Mouse (Mus musculus) neural tube, embryonic 12.5 days (tissue): Measurements from ENCODE around the gene Mrm2. TPM values are rescaled to one million over a fixed set of nuclear protein-coding genes. Genes with fewer than 3 reads are reported as not detected.

ENCODE experiments used
- ATAC-seq: fragments of 200-750 bp; cut with Nextera tagmentation; 2 replicates; pipeline ENCODE4 v1.8.0; 2017; ENCODE audit warnings: low read depth, mild to moderate bottlenecking, moderate TSS enrichment, moderate library complexity; ENCODE audit not compliant: low FRiP score
- H3K27ac ChIP-seq: fragments of 300-500 bp; sonication (generic); 2 replicates; pipeline ENCODE4 v1.5.1; 2016
- H3K27me3 ChIP-seq: fragments of 300-500 bp; sonication (generic); replicated peaks from 2 replicates; pipeline ENCODE4 v1.6.1; 2016; ENCODE audit warnings: mild to moderate bottlenecking
- H3K36me3 ChIP-seq: fragments of 300-500 bp; sonication (generic); 2 replicates; pipeline ENCODE4 v1.6.1; 2016; ENCODE audit warnings: mild to moderate bottlenecking
- H3K4me1 ChIP-seq: fragments of 300-500 bp; sonication (generic); 2 replicates; pipeline ENCODE4 v1.6.1; 2016
- H3K4me2 ChIP-seq: fragments of 300-500 bp; sonication (generic); replicated peaks from 2 replicates; pipeline ENCODE4 v1.6.1; 2016; ENCODE audit warnings: mild to moderate bottlenecking
- H3K4me3 ChIP-seq: fragments of 300-500 bp; sonication (generic); 2 replicates; pipeline ENCODE4 v1.5.1; 2016
- H3K9ac ChIP-seq: fragments of 300-500 bp; sonication (generic); 2 replicates; pipeline ENCODE4 v1.6.1; 2016; ENCODE audit warnings: mild to moderate bottlenecking
- H3K9me3 ChIP-seq: fragments of 300-500 bp; sonication (generic); 2 replicates; pipeline ENCODE4 v1.6.1; 2016; ENCODE audit warnings: mild to moderate bottlenecking
- WGBS: fragments of 180-500 bp; shearing (Covaris S2); methylation state at CpG from one replicate; pipeline ENCODE4 v1.1.7; 2016; 5-methylcytosine and 5-hydroxymethylcytosine counted together
- polyA plus RNA-seq: library from polyadenylated mRNA; unstranded; fragments of >200 nt; fragmentation: Nextera tagmentation; extraction: Ambion mirVana; gene quantifications from 2 replicates; pipeline ENCODE4 v1.2.1, GENCODE M21; 2016

The Mrm2 gene
- polyA plus RNA-seq = 18.1 and 18.6 TPM in 2 replicates

DNA sequence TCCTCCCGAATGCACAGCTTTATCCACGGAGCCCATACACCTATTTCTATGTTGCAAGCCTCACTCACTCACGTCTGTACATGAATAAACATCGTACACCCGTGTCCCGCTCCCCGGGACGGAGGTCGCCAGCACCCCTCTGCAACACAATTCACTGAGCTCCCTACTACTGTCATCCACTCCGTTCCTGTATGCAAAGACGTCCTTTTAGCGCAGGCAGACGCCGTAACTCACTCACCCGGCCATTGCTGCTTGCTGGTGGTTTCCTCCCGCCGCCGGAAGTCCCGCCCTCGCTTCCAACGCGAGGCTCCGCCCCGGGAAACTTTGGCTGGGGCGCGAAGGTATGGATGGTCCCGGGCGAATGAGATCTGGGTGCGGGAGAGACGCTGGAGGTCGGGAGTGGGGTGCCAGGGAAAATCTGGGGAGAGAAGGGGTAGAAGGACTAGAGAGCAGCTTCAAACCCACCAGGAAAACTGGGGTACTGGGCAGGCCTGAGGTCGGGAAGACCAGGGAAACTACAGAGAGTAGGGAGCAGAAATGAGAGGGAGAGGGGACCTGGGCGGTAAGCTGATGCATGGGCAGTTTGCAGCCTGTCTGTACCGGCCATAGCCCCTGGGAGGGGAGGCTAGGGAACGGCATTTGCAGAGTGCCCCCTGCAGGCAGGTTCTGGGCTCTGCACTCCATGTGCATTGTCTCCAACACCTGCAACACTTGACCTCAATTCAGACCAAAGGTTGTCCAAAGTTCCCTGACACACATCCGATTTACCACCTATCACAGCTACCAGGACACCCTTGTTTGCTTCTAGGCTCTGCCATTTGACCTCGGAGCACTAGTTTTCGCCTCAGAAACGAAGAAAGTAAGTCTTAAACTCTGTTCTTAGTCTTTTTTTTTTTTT lies at the start of gene Mrm2:
Mrm2 (minus strand) TSS at position 284 of the 898 bp plus-strand sequence.
- Histone ChIP-seq H3K27ac (peak within 1 kb of the TSS; percentile 54; the same call in 1 of the 2 replicates), H3K9me3 (no peaks in the 10 kb centered on the region), H3K9ac (peak within 1 kb of the TSS; percentile 79), H3K4me1 (peaks cover 12% of the 10 kb centered on the region), H3K36me3 (peaks cover 23% of the 10 kb centered on the region), H3K4me2 (peak within 1 kb of the TSS; percentile 85), H3K27me3 (no peaks in the 10 kb centered on the region), H3K4me3 (peak within 1 kb of the TSS; percentile 64)
- under 1% methylated on average over 39 of the region's 39 CpGs for WGBS
- peak; percentile 78 for ATAC-seq

DNA sequence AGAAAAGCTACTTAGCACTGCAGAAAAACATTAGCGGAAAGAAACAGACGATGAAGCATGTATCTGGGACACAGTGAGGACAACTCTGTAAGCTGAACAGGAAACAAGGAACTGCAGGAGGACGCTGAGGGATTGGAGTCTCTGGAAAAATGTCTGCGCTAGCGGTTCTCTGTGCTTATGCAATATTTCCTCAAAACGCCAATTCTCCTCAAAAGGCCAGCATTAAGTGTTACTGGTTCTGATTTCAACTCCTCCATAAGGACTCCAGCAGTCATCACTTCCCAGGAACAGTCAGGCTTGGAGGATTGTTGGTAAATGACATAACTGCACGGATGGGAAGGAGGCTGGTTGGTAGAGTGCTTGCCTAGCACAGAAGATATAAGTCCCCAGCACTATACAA lies 49.5 kb upstream of the Mrm2 start:
- no peak overlapping the region for H3K4me3 ChIP-seq
- H3K9me3 ChIP-seq = no peaks in the 10 kb centered on the region
- 0 out of 2 replicates have a peak, but pooled peaks cover 4% of the 10 kb centered on the region for H3K4me1 ChIP-seq
- no peaks in the 10 kb centered on the region for H3K27me3 ChIP-seq
- WGBS = 91% methylated on average over 7 of the region's 7 CpGs
- no peak overlapping the region for H3K4me2 ChIP-seq
- H3K9ac ChIP-seq = no peak overlapping the region
- no peak for ATAC-seq
- H3K36me3 ChIP-seq = no peaks in the 10 kb centered on the region
- no peak overlapping the region for H3K27ac ChIP-seq

DNA sequence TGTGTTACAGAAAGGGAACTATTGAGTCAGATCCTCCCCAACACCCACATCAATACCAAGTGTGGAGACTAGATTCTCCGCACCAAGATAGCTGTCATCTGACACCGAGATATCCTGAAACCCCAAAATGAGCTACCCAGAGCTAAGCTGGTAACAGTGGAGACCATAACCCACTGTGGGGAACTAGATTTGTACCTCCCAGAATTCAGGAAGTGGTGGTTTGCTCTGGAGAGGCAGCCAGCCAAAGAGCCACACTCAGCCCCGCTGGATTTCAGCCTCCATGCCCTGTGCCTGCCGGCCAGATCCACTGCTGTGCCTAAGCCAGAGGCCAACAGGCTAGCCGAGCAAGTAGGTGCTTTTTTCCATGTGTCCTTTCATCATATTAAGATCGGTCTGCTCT lies 47.6 kb upstream of the Mrm2 start:
- no peak overlapping the region for H3K9ac ChIP-seq
- H3K27ac ChIP-seq = no peak overlapping the region
- no peaks in the 10 kb centered on the region for H3K9me3 ChIP-seq
- WGBS = 81% methylated on average over 6 of the region's 6 CpGs
- H3K27me3 ChIP-seq = no peaks in the 10 kb centered on the region
- no peaks in the 10 kb centered on the region for H3K36me3 ChIP-seq
- no peak overlapping the region for H3K4me2 ChIP-seq
- no peak overlapping the region for H3K4me3 ChIP-seq
- ATAC-seq = no peak
- H3K4me1 ChIP-seq = peaks cover 4% of the 10 kb centered on the region; the same call in 1 of the 2 replicates

DNA sequence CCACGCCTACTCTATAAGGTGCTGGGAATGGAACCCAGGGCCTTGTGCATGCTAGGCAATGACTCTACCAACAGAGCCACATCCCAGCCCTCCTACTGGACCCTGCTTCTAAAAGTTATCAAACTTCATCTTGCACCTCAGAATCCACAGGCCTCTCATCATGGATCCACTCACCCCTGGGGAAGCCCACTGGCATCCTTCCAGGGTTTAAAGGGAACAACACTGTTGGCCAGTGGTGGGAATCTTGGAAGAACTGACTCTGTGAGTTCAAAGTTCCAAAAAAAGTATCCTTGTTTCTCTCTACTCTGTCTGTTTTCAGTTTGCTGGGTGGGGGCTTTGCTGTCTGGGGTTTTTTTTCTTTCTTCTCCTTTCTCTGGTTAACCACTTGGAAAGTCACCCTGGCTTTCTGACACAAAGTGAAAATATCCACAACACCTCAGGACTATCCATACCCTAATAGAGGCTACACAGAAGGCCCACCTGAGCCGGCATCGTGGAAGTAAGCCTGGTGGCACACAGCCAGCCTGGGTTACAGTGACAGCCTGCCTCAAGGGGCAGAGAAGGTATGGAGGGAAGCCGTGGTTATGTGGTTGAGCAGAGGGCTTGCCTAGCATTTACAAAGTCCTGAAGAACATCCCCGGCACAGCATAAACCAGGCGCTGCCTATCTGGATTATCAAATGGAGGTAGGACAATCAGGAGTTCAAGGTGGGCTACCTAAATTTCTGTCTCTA lies 46.6 kb upstream of the Mrm2 start:
- Histone ChIP-seq H3K27ac (no peak overlapping the region), H3K27me3 (no peaks in the 10 kb centered on the region), H3K9ac (no peak overlapping the region), H3K9me3 (no peaks in the 10 kb centered on the region), H3K36me3 (no peaks in the 10 kb centered on the region), H3K4me1 (peaks cover 3% of the 10 kb centered on the region; the same call in 1 of the 2 replicates), H3K4me3 (no peak overlapping the region), H3K4me2 (no peak overlapping the region)
- ATAC-seq = no peak
- 94% methylated on average over 6 of the region's 6 CpGs for WGBS

DNA sequence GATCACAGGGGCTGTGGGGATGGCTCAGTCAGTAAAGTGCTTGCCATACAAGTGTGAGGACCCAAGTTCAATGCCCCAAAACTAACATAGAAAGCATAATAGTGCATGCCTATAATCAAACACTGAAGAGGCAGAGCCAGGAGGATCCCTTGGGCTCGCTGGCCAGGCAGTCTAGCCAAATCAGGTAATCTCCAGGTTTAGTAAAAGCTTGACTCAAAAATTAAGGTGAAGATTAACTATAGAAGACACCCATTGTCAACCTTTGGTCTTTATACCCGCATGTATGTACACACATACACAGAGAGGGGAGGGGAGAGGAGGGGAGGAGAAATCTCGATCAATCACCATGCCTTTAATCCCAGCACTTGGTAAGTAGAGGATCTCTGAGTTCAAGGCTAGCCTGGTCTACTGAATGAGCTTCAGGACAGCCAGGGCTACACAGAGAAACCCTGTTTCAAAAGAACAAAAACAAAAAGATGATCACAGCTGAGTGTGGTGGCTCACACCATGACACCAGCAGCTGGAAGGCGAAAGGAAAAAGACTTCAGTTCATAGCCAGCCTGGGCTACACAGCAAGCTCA lies 43.6 kb upstream of the Mrm2 start:
- no peak for ATAC-seq
- no peaks in the 10 kb centered on the region for H3K36me3 ChIP-seq
- WGBS = 88% methylated on average over 4 of the region's 4 CpGs

DNA sequence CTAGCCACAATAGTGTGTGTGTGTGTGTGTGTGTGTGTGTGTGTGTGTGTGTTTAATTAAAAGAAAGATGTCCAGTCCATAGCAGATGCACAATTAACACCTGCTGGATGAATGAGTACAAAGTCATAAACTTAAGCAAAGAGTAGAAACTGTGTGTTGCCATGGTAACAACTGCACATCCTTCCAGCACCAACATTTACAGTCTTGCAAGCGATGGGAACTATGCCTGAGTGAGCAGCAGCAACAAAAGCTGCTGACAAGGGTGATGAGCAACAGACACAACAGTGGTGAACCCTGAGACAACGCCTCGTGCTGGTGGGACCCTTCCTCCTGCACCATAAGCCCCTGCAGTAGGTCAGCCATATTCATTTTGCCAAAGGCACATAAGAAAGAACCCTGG lies 42.5 kb upstream of the Mrm2 start:
- no peak for ATAC-seq
- Histone ChIP-seq H3K36me3 (no peaks in the 10 kb centered on the region), H3K4me2 (no peak overlapping the region), H3K9me3 (no peaks in the 10 kb centered on the region), H3K27ac (no peak overlapping the region), H3K4me1 (peaks cover 3% of the 10 kb centered on the region; the same call in 1 of the 2 replicates), H3K9ac (no peak overlapping the region), H3K4me3 (no peak overlapping the region), H3K27me3 (no peaks in the 10 kb centered on the region)
- 21% methylated on average over 3 of the region's 3 CpGs for WGBS

More for the DNA sequence above, 43.6 kb upstream of the Mrm2 start:
- Histone ChIP-seq H3K9me3 (no peaks in the 10 kb centered on the region), H3K4me2 (no peak overlapping the region), H3K4me1 (peaks cover 3% of the 10 kb centered on the region; the same call in 1 of the 2 replicates), H3K9ac (no peak overlapping the region), H3K27ac (no peak overlapping the region), H3K27me3 (no peaks in the 10 kb centered on the region), H3K4me3 (no peak overlapping the region)

DNA sequence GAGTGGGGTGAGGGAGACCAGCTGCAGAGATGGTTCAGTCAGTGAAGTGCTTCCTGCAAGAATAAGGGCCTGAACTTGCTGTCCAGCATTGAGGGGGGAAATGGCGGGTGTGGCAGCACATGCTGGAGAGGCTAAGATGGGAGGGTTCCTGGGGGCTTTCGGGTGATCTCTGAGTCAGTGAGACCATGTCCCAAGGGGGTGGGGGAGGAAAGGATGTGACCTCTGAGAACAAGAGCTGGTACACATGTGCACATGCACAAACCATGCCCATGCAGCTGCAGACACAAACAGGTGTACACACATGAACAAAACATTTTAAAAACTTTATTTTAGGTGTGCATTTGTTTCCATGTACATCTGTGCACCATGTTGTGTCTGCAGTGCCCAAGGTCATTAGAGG lies 42.0 kb upstream of the Mrm2 start:
- H3K4me3 ChIP-seq = no peak overlapping the region
- no peak overlapping the region for H3K9ac ChIP-seq
- H3K4me1 ChIP-seq = peaks cover 3% of the 10 kb centered on the region; the same call in 1 of the 2 replicates
- H3K27me3 ChIP-seq = no peaks in the 10 kb centered on the region
- H3K36me3 ChIP-seq = no peaks in the 10 kb centered on the region
- H3K27ac ChIP-seq = no peak overlapping the region
- no peak for ATAC-seq
- WGBS = 65% methylated on average over 2 of the region's 2 CpGs
- H3K4me2 ChIP-seq = no peak overlapping the region
- no peaks in the 10 kb centered on the region for H3K9me3 ChIP-seq

DNA sequence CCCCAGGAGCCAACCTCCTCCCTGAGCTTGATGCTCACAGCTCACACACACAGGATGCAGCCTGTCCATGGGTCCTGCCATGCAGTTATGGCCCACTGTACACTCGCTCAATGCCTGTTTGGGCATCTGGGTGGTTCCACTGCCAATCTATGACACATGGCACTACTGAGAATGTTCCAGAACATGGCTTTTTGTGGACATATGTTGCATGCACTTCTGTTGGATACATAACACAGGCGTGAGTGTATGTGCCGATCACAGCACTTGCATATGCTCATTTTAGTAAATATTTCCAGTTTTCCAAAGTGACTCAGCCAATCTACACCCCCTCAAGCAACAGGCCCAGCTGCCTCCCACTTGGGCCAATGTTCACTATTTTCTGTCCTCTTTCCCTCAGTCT lies 40.0 kb upstream of the Mrm2 start:
- ATAC-seq = no peak
- Histone ChIP-seq H3K27ac (no peak overlapping the region), H3K9me3 (no peaks in the 10 kb centered on the region), H3K9ac (no peak overlapping the region), H3K4me3 (no peak overlapping the region), H3K4me1 (peaks cover 3% of the 10 kb centered on the region; the same call in 1 of the 2 replicates), H3K4me2 (no peak overlapping the region), H3K36me3 (no peaks in the 10 kb centered on the region), H3K27me3 (no peaks in the 10 kb centered on the region)
- WGBS = 96% methylated on average over 3 of the region's 3 CpGs

DNA sequence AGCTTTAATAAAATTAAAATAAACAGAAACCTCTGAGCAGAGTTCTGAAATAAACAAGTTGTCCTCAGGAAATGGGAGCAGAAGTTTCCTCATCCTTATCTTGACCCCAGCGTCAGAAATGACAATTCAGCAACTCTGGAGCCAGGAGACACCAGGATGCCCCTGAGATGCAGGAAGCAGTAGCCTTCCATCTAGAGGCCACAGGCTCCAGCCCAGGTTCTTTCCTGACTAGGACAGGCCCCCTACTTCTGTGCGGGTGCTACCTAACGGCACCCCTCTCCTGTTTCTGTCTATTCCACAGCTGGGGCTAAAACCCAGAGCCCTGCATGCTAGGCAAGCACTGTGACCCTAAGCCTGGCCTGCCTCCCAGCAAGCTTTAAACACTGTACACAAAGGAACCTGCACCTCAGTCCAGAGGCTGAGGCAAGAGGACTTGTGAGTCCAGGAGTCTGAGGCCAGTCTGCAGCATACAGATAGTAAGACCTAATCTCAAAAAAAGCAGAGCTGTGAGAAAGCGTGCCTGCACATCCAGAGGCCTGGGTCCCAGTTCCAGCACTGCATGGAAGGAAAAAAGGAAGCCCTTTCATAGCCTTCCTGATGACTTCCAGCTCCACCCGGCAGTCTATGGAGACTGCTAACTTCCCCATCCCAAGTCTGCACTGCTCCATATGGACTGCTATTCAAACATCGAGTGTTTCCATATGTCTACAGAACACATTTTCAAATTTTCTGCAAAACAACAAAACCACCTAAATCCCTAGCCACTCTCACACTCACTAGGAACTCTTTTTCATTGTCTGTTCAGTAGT lies 39.0 kb upstream of the Mrm2 start:
- H3K27me3 ChIP-seq = no peaks in the 10 kb centered on the region
- H3K4me3 ChIP-seq = no peak overlapping the region
- H3K9ac ChIP-seq = no peak overlapping the region
- H3K36me3 ChIP-seq = no peaks in the 10 kb centered on the region
- no peak overlapping the region for H3K4me2 ChIP-seq
- H3K27ac ChIP-seq = no peak overlapping the region
- 81% methylated on average over 6 of the region's 6 CpGs for WGBS
- no peak for ATAC-seq
- peaks cover 3% of the 10 kb centered on the region; the same call in 1 of the 2 replicates for H3K4me1 ChIP-seq
- H3K9me3 ChIP-seq = no peaks in the 10 kb centered on the region

DNA sequence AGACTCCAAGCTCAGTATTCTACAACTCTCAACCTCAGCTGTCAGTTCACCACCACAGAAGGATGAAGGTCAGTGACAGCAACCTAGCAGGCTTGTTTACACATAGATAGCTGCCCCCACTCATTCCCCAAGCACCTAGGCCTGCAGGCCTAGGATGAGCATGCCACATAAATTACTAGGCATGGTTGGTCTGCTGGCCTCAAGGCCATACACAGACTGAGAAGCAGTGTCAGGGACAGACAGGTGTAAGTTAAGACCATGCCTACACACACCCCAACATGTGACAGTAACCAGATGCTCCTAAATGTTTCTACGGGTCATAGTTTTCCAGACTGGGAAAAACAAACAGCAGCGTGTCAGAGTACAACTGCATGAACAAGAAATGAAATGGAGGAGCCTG lies 37.8 kb upstream of the Mrm2 start:
- H3K9me3 ChIP-seq = no peaks in the 10 kb centered on the region
- H3K27ac ChIP-seq = no peak overlapping the region
- no peak overlapping the region for H3K4me2 ChIP-seq
- no peak overlapping the region for H3K4me3 ChIP-seq
- no peaks in the 10 kb centered on the region for H3K27me3 ChIP-seq
- WGBS = 94% methylated on average over 2 of the region's 2 CpGs
- no peak overlapping the region for H3K9ac ChIP-seq
- peaks cover 3% of the 10 kb centered on the region; the same call in 1 of the 2 replicates for H3K4me1 ChIP-seq
- no peak for ATAC-seq
- no peaks in the 10 kb centered on the region for H3K36me3 ChIP-seq

DNA sequence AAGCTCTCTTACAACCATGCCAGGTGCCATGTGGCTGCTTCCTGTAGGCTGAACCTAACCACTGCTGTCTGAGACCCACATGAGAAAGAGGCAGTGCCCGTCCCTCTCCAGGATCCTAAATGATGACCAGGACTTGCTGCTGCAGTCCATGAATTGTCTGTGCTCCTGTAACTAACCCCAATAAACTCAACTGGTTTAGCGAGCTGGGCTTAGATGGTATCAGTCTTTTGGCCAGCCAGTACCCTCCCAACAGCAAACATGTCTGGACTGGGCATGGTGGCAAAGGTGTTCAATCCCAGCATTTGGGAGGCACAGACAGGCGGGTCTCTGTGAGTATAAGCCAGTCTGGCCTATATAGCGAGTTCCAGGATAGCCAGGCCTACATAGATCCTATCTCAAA lies 37.2 kb upstream of the Mrm2 start:
- ATAC-seq = no peak
- Histone ChIP-seq H3K9ac (no peak overlapping the region), H3K27me3 (no peaks in the 10 kb centered on the region), H3K4me2 (no peak overlapping the region), H3K4me3 (no peak overlapping the region), H3K4me1 (0 out of 2 replicates have a peak, but pooled peaks cover 3% of the 10 kb centered on the region), H3K27ac (no peak overlapping the region), H3K36me3 (no peaks in the 10 kb centered on the region), H3K9me3 (no peaks in the 10 kb centered on the region)
- 93% methylated on average over 4 of the region's 4 CpGs for WGBS
